Mouse (Mus musculus): Measurements from ENCODE around the gene Tcirg1. TPM values are rescaled to one million over a fixed set of nuclear protein-coding genes. Genes with fewer than 3 reads are reported as not detected.

Tcirg1 gene
- polyA plus RNA-seq, 1 experiment: 61.1 TPM

GRCm38 (mm10) chr19:3950331-3950730, 43.4 kb upstream of the Tcirg1 start:
- no peaks in the 10 kb centered on the region for H3K27me3 ChIP-seq (ENCODE audit: control insufficient read depth, insufficient read depth, insufficient read length)
- TF ChIP-seq MAX (IDR thresholded peaks at IDR 0.05) (no peak), USF1 (IDR thresholded peaks at IDR 0.05; ENCODE audit: low read depth) (no peak), CEBPB (IDR thresholded peaks at IDR 0.05; ENCODE audit: low read depth) (no peak), FOSL1 (IDR thresholded peaks at IDR 0.05; ENCODE audit: insufficient read depth, low read length, poor library complexity, severe bottlenecking) (no peak), CTCF (IDR thresholded peaks at IDR 0.05; ENCODE audit: control insufficient read depth, insufficient read depth, insufficient read length) (no peak), MYOD1 (IDR thresholded peaks at IDR 0.05; ENCODE audit: control insufficient read depth, insufficient read length, low read depth) (no peak), MYOG (IDR thresholded peaks at IDR 0.05; ENCODE audit: control insufficient read depth, extremely low read depth, insufficient read length) (no peak)
- no peaks in the 10 kb centered on the region for H3K79me2 ChIP-seq (ENCODE audit: control insufficient read depth, insufficient read depth)
- H3K4me3 ChIP-seq (ENCODE audit: insufficient read depth, poor library complexity, severe bottlenecking): no peak overlapping the region
- no peak overlapping the region for H3ac ChIP-seq (ENCODE audit: control insufficient read depth, insufficient read length, low read depth)
- H3K79me3 ChIP-seq (ENCODE audit: low read depth): no peaks in the 10 kb centered on the region
- no peaks in the 10 kb centered on the region for H3K36me3 ChIP-seq (ENCODE audit: control insufficient read depth, insufficient read depth)

- no peak overlapping the region for H3K4me3 ChIP-seq (ENCODE audit: insufficient read depth, poor library complexity, severe bottlenecking)
- no peaks in the 10 kb centered on the region for H3K79me3 ChIP-seq (ENCODE audit: low read depth)
- TF ChIP-seq CTCF (IDR thresholded peaks at IDR 0.05; ENCODE audit: control insufficient read depth, insufficient read depth, insufficient read length) (no peak), MYOG (IDR thresholded peaks at IDR 0.05; ENCODE audit: control insufficient read depth, extremely low read depth, insufficient read length) (no peak), MAX (IDR thresholded peaks at IDR 0.05) (no peak), MYOD1 (IDR thresholded peaks at IDR 0.05; ENCODE audit: control insufficient read depth, insufficient read length, low read depth) (no peak), CEBPB (IDR thresholded peaks at IDR 0.05; ENCODE audit: low read depth) (no peak), USF1 (IDR thresholded peaks at IDR 0.05; ENCODE audit: low read depth) (no peak), FOSL1 (IDR thresholded peaks at IDR 0.05; ENCODE audit: insufficient read depth, low read length, poor library complexity, severe bottlenecking) (no peak)
- no peak overlapping the region for H3ac ChIP-seq (ENCODE audit: control insufficient read depth, insufficient read length, low read depth)
- no peaks in the 10 kb centered on the region for H3K27me3 ChIP-seq (ENCODE audit: control insufficient read depth, insufficient read depth, insufficient read length)
- no peaks in the 10 kb centered on the region for H3K36me3 ChIP-seq (ENCODE audit: control insufficient read depth, insufficient read depth)
- H3K79me2 ChIP-seq (ENCODE audit: control insufficient read depth, insufficient read depth): no peaks in the 10 kb centered on the region
These were observed 41.6 kb upstream of the Tcirg1 start for GRCm38 (mm10) chr19:3948546-3948945.

GRCm38 (mm10) chr19:3947813-3948212, 40.9 kb upstream of the Tcirg1 start:
- Histone ChIP-seq H3K27me3 (ENCODE audit: control insufficient read depth, insufficient read depth, insufficient read length) (no peaks in the 10 kb centered on the region), H3K79me3 (ENCODE audit: low read depth) (no peaks in the 10 kb centered on the region), H3K79me2 (ENCODE audit: control insufficient read depth, insufficient read depth) (no peaks in the 10 kb centered on the region), H3K4me3 (ENCODE audit: insufficient read depth, poor library complexity, severe bottlenecking) (no peak overlapping the region), H3K36me3 (ENCODE audit: control insufficient read depth, insufficient read depth) (no peaks in the 10 kb centered on the region), H3ac (ENCODE audit: control insufficient read depth, insufficient read length, low read depth) (no peak overlapping the region)
- TF ChIP-seq MYOD1 (IDR thresholded peaks at IDR 0.05; ENCODE audit: control insufficient read depth, insufficient read length, low read depth) (no peak), MYOG (IDR thresholded peaks at IDR 0.05; ENCODE audit: control insufficient read depth, extremely low read depth, insufficient read length) (no peak), CTCF (IDR thresholded peaks at IDR 0.05; ENCODE audit: control insufficient read depth, insufficient read depth, insufficient read length) (no peak)

GRCm38 (mm10) chr19:3946715-3947114, 39.8 kb upstream of the Tcirg1 start:
- Histone ChIP-seq H3K79me2 (ENCODE audit: control insufficient read depth, insufficient read depth) (no peaks in the 10 kb centered on the region), H3K36me3 (ENCODE audit: control insufficient read depth, insufficient read depth) (no peaks in the 10 kb centered on the region), H3K4me3 (ENCODE audit: insufficient read depth, poor library complexity, severe bottlenecking) (no peak overlapping the region), H3ac (ENCODE audit: control insufficient read depth, insufficient read length, low read depth) (no peak overlapping the region), H3K27me3 (ENCODE audit: control insufficient read depth, insufficient read depth, insufficient read length) (no peaks in the 10 kb centered on the region), H3K79me3 (ENCODE audit: low read depth) (no peaks in the 10 kb centered on the region)
- TF ChIP-seq CTCF (IDR thresholded peaks at IDR 0.05; ENCODE audit: control insufficient read depth, insufficient read depth, insufficient read length): peak; percentile 58
- TF ChIP-seq MAX (IDR thresholded peaks at IDR 0.05): no peak

- no peak overlapping the region for H3ac ChIP-seq (ENCODE audit: control insufficient read depth, insufficient read length, low read depth)
These were observed 39.1 kb upstream of the Tcirg1 start for GRCm38 (mm10) chr19:3945872-3946564.

More at GRCm38 (mm10) chr19:3945872-3946564, 39.1 kb upstream of the Tcirg1 start:
- Histone ChIP-seq H3K27me3 (ENCODE audit: control insufficient read depth, insufficient read depth, insufficient read length) (no peaks in the 10 kb centered on the region), H3K4me3 (ENCODE audit: insufficient read depth, poor library complexity, severe bottlenecking) (no peak overlapping the region), H3K79me2 (ENCODE audit: control insufficient read depth, insufficient read depth) (no peaks in the 10 kb centered on the region), H3K36me3 (ENCODE audit: control insufficient read depth, insufficient read depth) (no peaks in the 10 kb centered on the region), H3K79me3 (ENCODE audit: low read depth) (no peaks in the 10 kb centered on the region)
- TF ChIP-seq MYOD1 (IDR thresholded peaks at IDR 0.05; ENCODE audit: control insufficient read depth, insufficient read length, low read depth) (no peak), CTCF (IDR thresholded peaks at IDR 0.05; ENCODE audit: control insufficient read depth, insufficient read depth, insufficient read length) (no peak), USF1 (IDR thresholded peaks at IDR 0.05; ENCODE audit: low read depth) (no peak), MAX (IDR thresholded peaks at IDR 0.05) (no peak), CEBPB (IDR thresholded peaks at IDR 0.05; ENCODE audit: low read depth) (no peak), MYOG (IDR thresholded peaks at IDR 0.05; ENCODE audit: control insufficient read depth, extremely low read depth, insufficient read length) (no peak), FOSL1 (IDR thresholded peaks at IDR 0.05; ENCODE audit: insufficient read depth, low read length, poor library complexity, severe bottlenecking) (no peak)
